Mouse (Mus musculus): Measurements from ENCODE around the gene Ralgapa2.

DNA sequence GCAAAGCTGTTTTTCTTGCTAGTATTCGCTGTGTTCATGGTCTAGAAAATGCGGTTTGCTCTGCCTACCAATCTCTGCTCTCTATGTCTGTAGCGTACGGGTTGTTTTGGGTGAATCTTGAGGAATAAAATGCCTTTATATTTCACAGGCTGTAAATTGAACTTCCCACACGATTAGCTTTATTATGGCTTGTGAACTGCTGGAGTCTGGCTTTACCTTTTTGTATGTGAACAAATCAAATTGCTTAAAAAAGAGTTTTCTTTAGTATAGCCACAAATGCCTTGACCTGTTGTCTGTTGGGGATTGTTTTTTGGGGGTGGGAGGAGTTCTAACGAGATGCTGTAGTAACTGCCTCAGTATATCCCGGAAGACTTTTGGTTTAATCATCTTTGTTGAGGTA, 288.0 kb downstream of the Ralgapa2 start:
- no peak for TF ChIP-seq POLR2A (IDR thresholded peaks at IDR 0.05; ENCODE audit: low read depth, low read length)
- no peak for TF ChIP-seq NRF1 (IDR thresholded peaks at IDR 0.05; ENCODE audit: low read depth, low read length)
- no peak for TF ChIP-seq CTCF (conservative IDR thresholded peaks at IDR 0.05 in 1 of 2, IDR thresholded peaks at IDR 0.05 in 1 of 2; ENCODE audit: low read depth in 2 of 2, low read length in 2 of 2)
- TF ChIP-seq NELFE (IDR thresholded peaks at IDR 0.05; ENCODE audit: low read depth, low read length) = no peak
- TF ChIP-seq EP300 (IDR thresholded peaks at IDR 0.05; ENCODE audit: low read length) = no peak
- TF ChIP-seq ELF1 (IDR thresholded peaks at IDR 0.05; ENCODE audit: low read depth, low read length) = no peak
